Mouse (Mus musculus) forebrain, embryonic 16.5 days (tissue): ENCODE measurements around the gene Tceal3. TPM values are rescaled to one million over a fixed set of nuclear protein-coding genes. Genes with fewer than 3 reads are reported as not detected.
"Not testable (repeated sequence)": the region's sequence is repeated elsewhere in the genome, so short reads cannot be mapped to it uniquely, and the experiment has no call there.

Experiments
- ATAC-seq: fragments of 200-750 bp; cut with Nextera tagmentation; 2 replicates; pipeline ENCODE4 v1.8.0; 2017; ENCODE audit warnings: mild to moderate bottlenecking, moderate library complexity
- H3K27ac ChIP-seq: fragments of 300-500 bp; sonication (generic); 2 replicates; pipeline ENCODE4 v1.5.1; 2014; ENCODE audit warnings: low read length, control low read depth
- H3K27me3 ChIP-seq: fragments of 300-500 bp; sonication (generic); replicated peaks from 2 replicates; pipeline ENCODE4 v1.6.1; 2014; ENCODE audit warnings: low read length; ENCODE audit not compliant: control insufficient read depth, insufficient read depth
- H3K36me3 ChIP-seq: fragments of 300-500 bp; sonication (generic); 2 replicates; pipeline ENCODE4 v1.6.1; 2014; ENCODE audit not compliant: control insufficient read depth, insufficient read depth
- H3K4me1 ChIP-seq: fragments of 300-500 bp; sonication (generic); replicated peaks from 2 replicates; pipeline ENCODE4 v1.6.1; 2014; ENCODE audit warnings: low read length; ENCODE audit not compliant: control insufficient read depth, insufficient read depth
- H3K4me2 ChIP-seq: fragments of 300-500 bp; sonication (generic); 2 replicates; pipeline ENCODE4 v1.6.1; 2014; ENCODE audit warnings: mild to moderate bottlenecking, low read length, control low read depth
- H3K4me3 ChIP-seq: fragments of 300-500 bp; sonication (generic); replicated peaks from 2 replicates; pipeline ENCODE4 v1.5.1; 2014; ENCODE audit warnings: mild to moderate bottlenecking, low read length, control low read depth
- H3K9ac ChIP-seq: fragments of 300-500 bp; sonication (generic); replicated peaks from 2 replicates; pipeline ENCODE4 v1.6.1; 2014; ENCODE audit warnings: low read depth, low read length, control low read depth
- H3K9me3 ChIP-seq: fragments of 300-500 bp; sonication (generic); 2 replicates; pipeline ENCODE4 v1.6.1; 2016; ENCODE audit warnings: low read length; ENCODE audit not compliant: control insufficient read depth
- WGBS: fragments of 180-500 bp; shearing (Covaris S2); extraction: QIAGEN DNeasy Blood & Tissue Kit; methylation state at CpG from one replicate; pipeline ENCODE4 v1.1.7; 2014; 5-methylcytosine and 5-hydroxymethylcytosine counted together
- polyA plus RNA-seq: library from polyadenylated mRNA; unstranded; fragments of >200 nt; fragmentation: Nextera tagmentation; extraction: Ambion mirVana; gene quantifications from 2 replicates; pipeline ENCODE4 v1.2.1, GENCODE M21; 2015

Tceal3 gene
- polyA plus RNA-seq, 1 experiment from 2014 or later = 56.4 TPM

- Histone ChIP-seq H3K4me2 (no peak overlapping the region), H3K36me3 (no peaks in the 10 kb centered on the region), H3K4me1 (no peaks in the 10 kb centered on the region), H3K9me3 (no peaks in the 10 kb centered on the region), H3K27me3 (no peaks in the 10 kb centered on the region), H3K9ac (no peak overlapping the region), H3K4me3 (no peak overlapping the region), H3K27ac (no peak overlapping the region)
- 44% methylated on average over 9 of the region's 9 CpGs for WGBS
- ATAC-seq = peak; percentile 77
Measured at GRCm38 (mm10) chrX:136624905-136625569, 34.4 kb downstream of the Tceal3 start.

GRCm38 (mm10) chrX:136625959-136626358, 35.3 kb downstream of the Tceal3 start:
- ATAC-seq = no peak
- H3K9me3 ChIP-seq = no peaks in the 10 kb centered on the region
- no peak overlapping the region for H3K27ac ChIP-seq
- no peaks in the 10 kb centered on the region for H3K4me1 ChIP-seq
- H3K27me3 ChIP-seq = no peaks in the 10 kb centered on the region
- no peak overlapping the region for H3K9ac ChIP-seq
- no peaks in the 10 kb centered on the region for H3K36me3 ChIP-seq
- 85% methylated on average over 4 of the region's 4 CpGs for WGBS
- H3K4me2 ChIP-seq = no peak overlapping the region
- no peak overlapping the region for H3K4me3 ChIP-seq

DNA sequence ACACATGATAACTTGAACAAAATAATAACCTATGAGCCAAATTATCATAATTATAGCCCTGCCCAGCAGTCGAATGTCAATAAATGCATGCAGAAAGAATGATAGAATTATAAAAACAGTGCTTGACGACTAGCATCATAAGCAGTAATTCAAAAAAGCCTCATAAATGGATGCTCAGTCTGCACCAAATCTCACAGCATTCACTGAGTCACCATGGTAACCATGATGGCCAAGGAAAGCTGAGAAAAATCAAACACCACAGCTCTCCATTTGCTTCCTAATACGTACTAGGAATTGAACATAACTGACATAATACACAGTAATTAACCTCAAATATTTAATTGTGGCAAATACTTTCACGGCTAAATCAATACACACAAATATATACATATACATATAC, 44.5 kb downstream of the Tceal3 start:
- Histone ChIP-seq H3K36me3 (no peaks in the 10 kb centered on the region), H3K9me3 (no peaks in the 10 kb centered on the region), H3K27ac (no peak overlapping the region), H3K4me2 (no peak overlapping the region), H3K4me3 (no peak overlapping the region), H3K4me1 (no peaks in the 10 kb centered on the region), H3K9ac (no peak overlapping the region), H3K27me3 (no peaks in the 10 kb centered on the region)
- 57% methylated on average over 4 of the region's 4 CpGs for WGBS
- peak; percentile 71 for ATAC-seq

DNA sequence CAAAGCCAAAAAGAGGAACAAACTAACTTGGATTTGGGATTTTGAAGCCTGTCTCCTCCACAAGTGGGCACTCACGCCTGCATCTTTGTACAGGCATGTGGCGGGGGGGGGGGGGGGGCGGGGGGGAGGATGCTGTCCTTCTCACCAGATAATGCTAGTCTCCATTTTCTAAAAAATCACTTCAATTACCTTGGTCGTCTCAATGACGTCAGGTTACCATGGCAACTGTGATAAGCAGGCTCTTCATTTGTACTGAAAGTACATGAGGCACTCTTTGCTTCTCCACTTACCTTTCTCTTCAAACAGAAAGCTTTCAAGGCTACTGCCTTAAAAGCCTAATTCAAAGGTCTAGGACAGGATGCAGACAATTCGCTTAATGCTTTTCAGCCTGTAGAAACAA, 49.1 kb downstream of the Tceal3 start:
- Histone ChIP-seq H3K36me3 (no peaks in the 10 kb centered on the region), H3K4me1 (no peaks in the 10 kb centered on the region), H3K4me2 (no peak overlapping the region), H3K9ac (no peak overlapping the region), H3K9me3 (no peaks in the 10 kb centered on the region), H3K4me3 (no peak overlapping the region), H3K27me3 (no peaks in the 10 kb centered on the region), H3K27ac (no peak overlapping the region)
- peak; percentile 71; the same call in 1 of the 2 replicates for ATAC-seq
- 27% methylated on average over 5 of the region's 6 CpGs for WGBS

- H3K4me1 ChIP-seq, H3K9me3 ChIP-seq, H3K36me3 ChIP-seq, ATAC-seq, H3K9ac ChIP-seq, H3K27me3 ChIP-seq, H3K4me3 ChIP-seq, H3K27ac ChIP-seq, H3K4me2 ChIP-seq: not testable (repeated sequence)
- WGBS = 51% methylated on average over 3 of the region's 3 CpGs
Measured at GRCm38 (mm10) chrX:136645857-136646256, 55.2 kb downstream of the Tceal3 start.

GRCm38 (mm10) chrX:136666281-136666706, 75.7 kb downstream of the Tceal3 start:
- Histone ChIP-seq H3K9ac (peak overlapping the region; percentile 71), H3K4me3 (peak overlapping the region; percentile 54), H3K36me3 (no peaks in the 10 kb centered on the region), H3K4me1 (no peaks in the 10 kb centered on the region), H3K27me3 (no peaks in the 10 kb centered on the region), H3K9me3 (no peaks in the 10 kb centered on the region), H3K27ac (no peak overlapping the region), H3K4me2 (peak overlapping the region; percentile 65)
- WGBS = 16% methylated on average over 20 of the region's 20 CpGs
- peak; percentile 85 for ATAC-seq

- H3K27me3 ChIP-seq, H3K4me1 ChIP-seq, H3K27ac ChIP-seq, H3K9me3 ChIP-seq, H3K36me3 ChIP-seq: not testable (repeated sequence)
- 18% methylated on average over 22 of the region's 24 CpGs for WGBS
- Histone ChIP-seq H3K4me3 (peak overlapping the region; percentile 54), H3K9ac (peak overlapping the region; percentile 71), H3K4me2 (peak overlapping the region; percentile 65)
- ATAC-seq = peak; percentile 54
Measured at GRCm38 (mm10) chrX:136666762-136667464, 76.3 kb downstream of the Tceal3 start.

- Histone ChIP-seq H3K4me2 (no peak overlapping the region), H3K4me3 (no peak overlapping the region), H3K4me1 (no peaks in the 10 kb centered on the region), H3K36me3 (no peaks in the 10 kb centered on the region), H3K27me3 (no peaks in the 10 kb centered on the region), H3K9me3 (no peaks in the 10 kb centered on the region), H3K9ac (no peak overlapping the region), H3K27ac (no peak overlapping the region)
- ATAC-seq = no peak
- WGBS = 60% methylated on average over 2 of the region's 2 CpGs
Measured at GRCm38 (mm10) chrX:136668794-136669193, 78.2 kb downstream of the Tceal3 start.

DNA sequence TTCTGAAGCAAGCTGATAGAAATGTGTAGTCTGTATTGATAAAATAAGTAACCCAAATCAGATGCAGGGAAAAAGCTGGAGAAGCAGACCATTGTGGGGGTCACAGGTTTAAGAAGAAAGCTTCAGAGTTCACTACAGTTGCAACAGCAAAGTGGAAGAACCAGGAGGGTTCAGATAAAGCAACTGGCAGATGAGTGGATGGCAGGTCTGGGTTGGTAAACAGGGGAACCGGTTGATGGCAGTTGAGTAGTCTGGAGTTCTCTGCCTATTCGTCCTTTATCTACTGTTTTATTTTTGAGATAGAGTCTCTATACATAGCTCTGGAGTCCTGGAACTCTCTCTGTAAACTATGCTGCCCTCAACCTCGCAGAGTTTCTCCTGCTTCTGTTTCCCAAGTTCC, 90.3 kb downstream of the Tceal3 start:
- H3K4me1 ChIP-seq = no peaks in the 10 kb centered on the region
- no peak overlapping the region for H3K27ac ChIP-seq
- ATAC-seq = no peak
- no peaks in the 10 kb centered on the region for H3K36me3 ChIP-seq
- 87% methylated on average over 3 of the region's 3 CpGs for WGBS
- H3K4me3 ChIP-seq = no peak overlapping the region
- H3K27me3 ChIP-seq = no peaks in the 10 kb centered on the region
- H3K9ac ChIP-seq = no peak overlapping the region
- no peak overlapping the region for H3K4me2 ChIP-seq
- no peaks in the 10 kb centered on the region for H3K9me3 ChIP-seq
